Mouse (Mus musculus) lung, adult 2 months (tissue): Measurements from ENCODE around the gene Scamp4. TPM values are rescaled to one million over a fixed set of nuclear protein-coding genes. Genes with fewer than 3 reads are reported as not detected.
A peak's percentile ranks its signal among the peaks of the same experiment; 100 is the strongest.
"Not testable (repeated sequence)": the region's sequence is repeated elsewhere in the genome, so short reads cannot be mapped to it uniquely, and the experiment has no call there.

ENCODE experiments used
- DNase-seq: peaks from one replicate; pipeline ENCODE4 v3.0.0; 2022
- H3K4me1 ChIP-seq: fragments of 200-500 bp; 2 replicates; pipeline ENCODE4 v1.6.1; 2011; ENCODE audit warnings: low read length; ENCODE audit not compliant: control insufficient read depth, insufficient read depth
- H3K4me3 ChIP-seq: fragments of 200-500 bp; replicated peaks from 2 replicates; pipeline ENCODE3; 2011; ENCODE audit warnings: low read depth, mild to moderate bottlenecking, control low read depth, low read length; ENCODE audit errors: extremely low read depth
- CTCF ChIP-seq: fragments of 200-500 bp; IDR thresholded peaks from 2 replicates; pipeline ENCODE4 v1.5.1; 2011; ENCODE audit warnings: mild to moderate bottlenecking, low read length, control low read depth; ENCODE audit not compliant: insufficient read depth
- POLR2A ChIP-seq: fragments of 200-500 bp; IDR thresholded peaks from 2 replicates; pipeline ENCODE4 v1.6.1; 2011; ENCODE audit warnings: low read depth, mild to moderate bottlenecking, control low read depth, low read length, borderline replicate concordance; ENCODE audit errors: extremely low read depth
- WGBS: fragments of 180-500 bp; shearing (Covaris S2); methylation state at CpG from one replicate; pipeline ENCODE4 v1.1.7; 2018; 5-methylcytosine and 5-hydroxymethylcytosine counted together
- polyA plus RNA-seq: library from polyadenylated mRNA; depleted of rRNA; stranded (reverse); fragments of >200 nt; gene quantifications from 2 replicates; pipeline ENCODE4 v1.2.3, GENCODE M21; 2012

Gene Scamp4
- polyA plus RNA-seq, 1 experiment, result 110 TPM

GRCm38 (mm10) chr10:80587305-80587657 lies 15.4 kb upstream of the Scamp4 start:
- TF ChIP-seq CTCF (no peak), POLR2A (0 out of 2 replicates have a peak, but pooled peaks have one; percentile 18)
- 33% methylated on average over 4 of the region's 4 CpGs for WGBS
- Histone ChIP-seq H3K4me1 (peaks cover 33% of the 10 kb centered on the region), H3K4me3 (no peak overlapping the region)
- DNase-seq, result no peak

- Histone ChIP-seq H3K4me3 (peak overlapping the region; percentile 77), H3K4me1 (peaks cover 28% of the 10 kb centered on the region)
- no peak for DNase-seq
- no peak for TF ChIP-seq CTCF
- 0 out of 2 replicates have a peak, but pooled peaks have one; percentile 3 for TF ChIP-seq POLR2A
- 4% methylated on average over 12 of the region's 12 CpGs for WGBS
Observed at GRCm38 (mm10) chr10:80589127-80589878, 13.4 kb upstream of the Scamp4 start.

- Histone ChIP-seq H3K4me1 (peaks cover 22% of the 10 kb centered on the region), H3K4me3 (peak within 1 kb of the TSS; percentile 77)
- DNase-seq, result peak; percentile 92
- WGBS, result 2% methylated on average over 73 of the region's 73 CpGs
- TF ChIP-seq CTCF (no peak), POLR2A (peak; percentile 90; the same call in 1 of the 2 replicates)
Observed at GRCm38 (mm10) chr10:80589879-80590854, 12.5 kb upstream of the Scamp4 start, which contains the start of gene Abhd17a. Gene Abhd17a, minus strand, starts transcription at chr10:80590341.

- H3K4me1 ChIP-seq, result no peaks in the 10 kb centered on the region
- no peak overlapping the region for H3K4me3 ChIP-seq
- no peak for DNase-seq
- 43% methylated on average over 4 of the region's 4 CpGs for WGBS
- TF ChIP-seq POLR2A (no peak), CTCF (no peak)
Observed at GRCm38 (mm10) chr10:80596318-80596717, 6.4 kb upstream of the Scamp4 start.

GRCm38 (mm10) chr10:80603364-80603763 lies 692 bp downstream of the Scamp4 start:
- Histone ChIP-seq H3K4me3 (peak overlapping the region; percentile 94), H3K4me1 (peaks cover 3% of the 10 kb centered on the region; the same call in 1 of the 2 replicates)
- no peak for DNase-seq
- TF ChIP-seq CTCF, result no peak
- TF ChIP-seq POLR2A, result no peak
- 15% methylated on average over 7 of the region's 7 CpGs for WGBS

GRCm38 (mm10) chr10:80604001-80604509 lies 1.4 kb downstream of the Scamp4 start:
- peaks cover 3% of the 10 kb centered on the region; the same call in 1 of the 2 replicates for H3K4me1 ChIP-seq
- no peak for DNase-seq
- H3K4me3 ChIP-seq, result no peak overlapping the region
- TF ChIP-seq POLR2A (no peak), CTCF (no peak)
- WGBS, result 80% methylated on average over 7 of the region's 7 CpGs

GRCm38 (mm10) chr10:80604988-80605387 lies 2.3 kb downstream of the Scamp4 start:
- DNase-seq, result no peak
- H3K4me3 ChIP-seq, result no peak overlapping the region
- WGBS, result 73% methylated on average over 2 of the region's 2 CpGs
- peaks cover 3% of the 10 kb centered on the region; the same call in 1 of the 2 replicates for H3K4me1 ChIP-seq
- TF ChIP-seq CTCF, result no peak
- no peak for TF ChIP-seq POLR2A

- H3K4me1 ChIP-seq, H3K4me3 ChIP-seq, DNase-seq: not testable (repeated sequence)
- WGBS, result 75% methylated on average over 4 of the region's 4 CpGs
Observed at GRCm38 (mm10) chr10:80605721-80606120, 3.0 kb downstream of the Scamp4 start, which contains the start of gene Gm49322. Gene Gm49322, plus strand, starts transcription at chr10:80606021.

GRCm38 (mm10) chr10:80606306-80606705 lies 3.6 kb downstream of the Scamp4 start:
- 78% methylated on average over 23 of the region's 23 CpGs for whole genome bisulfite sequencing
- Histone ChIP-seq H3K4me3 (no peak overlapping the region), H3K4me1 (peaks cover 7% of the 10 kb centered on the region; the same call in 1 of the 2 replicates)
- DNase-seq, result no peak
- no peak for TF ChIP-seq POLR2A
- TF ChIP-seq CTCF, result no peak
